Mouse (Mus musculus): ENCODE results near the gene Lrrc1. TPM values are rescaled to one million over a fixed set of nuclear protein-coding genes. Genes with fewer than 3 reads are reported as not detected.
A peak's percentile ranks its signal among the peaks of the same experiment; 100 is the strongest.

Gene Lrrc1
- polyA plus RNA-seq, 1 experiment from 2014 or later: 18.9 TPM

DNA sequence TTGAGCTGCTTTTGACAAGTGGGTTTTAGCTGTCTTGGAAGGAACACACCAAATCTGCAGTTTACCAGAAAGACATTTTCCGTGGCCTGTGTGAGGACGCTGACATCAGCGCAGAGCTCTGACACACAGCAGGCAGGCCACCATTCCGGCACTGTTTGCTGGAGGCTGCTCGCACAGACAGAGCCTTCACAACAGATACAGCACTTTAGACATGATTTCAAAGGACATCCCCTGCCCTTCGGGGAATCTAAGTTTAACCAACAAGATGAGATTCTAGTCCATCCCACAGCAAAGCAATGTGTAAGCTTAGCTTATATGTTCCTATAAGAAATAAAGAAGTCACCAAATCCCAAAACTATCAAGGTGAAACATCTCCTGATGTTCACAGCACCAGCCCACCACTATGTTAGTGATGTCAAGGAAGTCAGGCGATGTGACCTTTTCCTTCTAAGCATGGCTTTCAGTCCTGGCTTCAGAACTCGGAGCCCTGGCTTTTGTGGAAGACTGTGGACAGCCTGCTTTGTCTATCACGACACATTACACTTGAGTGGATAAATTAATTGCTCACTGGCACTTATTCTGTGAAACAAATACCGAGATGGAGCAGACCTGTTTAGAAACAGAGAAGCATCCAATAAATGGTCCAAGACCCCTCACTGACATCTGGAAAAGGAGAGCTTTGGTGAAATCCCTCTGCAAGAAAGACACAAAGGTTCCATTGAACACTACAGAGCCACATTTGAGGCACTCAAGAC lies 66.3 kb downstream of the Lrrc1 start:
- Histone ChIP-seq H3K9me3 (ENCODE audit: control insufficient read depth, low read length) (no peaks in the 10 kb centered on the region), H3K4me1 (ENCODE audit: control insufficient read depth in 2 of 2, insufficient read depth in 2 of 2, low read length in 2 of 2) (peaks cover 25 to 54% of the 10 kb centered on the region in 2 experiments)

DNA sequence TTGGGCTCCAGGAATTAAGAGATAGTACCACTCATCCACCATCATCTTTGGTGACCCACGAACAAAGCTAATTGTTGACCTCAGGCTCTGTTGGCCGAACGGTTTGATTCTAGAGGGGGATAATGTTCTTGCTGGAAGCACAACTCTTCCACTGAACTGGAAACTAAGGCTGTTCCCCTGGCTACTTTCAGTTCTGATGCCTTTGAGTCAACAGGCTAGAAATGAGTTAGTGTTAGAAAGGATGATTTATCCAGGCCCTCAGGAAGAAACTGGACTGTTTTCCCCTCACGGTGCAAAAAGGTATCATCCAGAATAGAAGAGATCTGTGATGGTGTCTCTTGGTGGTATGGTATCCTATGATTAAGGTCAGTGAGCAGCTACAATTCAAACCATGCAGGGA lies 70.1 kb downstream of the Lrrc1 start:
- no peaks in the 10 kb centered on the region for H3K27me3 ChIP-seq (ENCODE audit: control insufficient read depth, insufficient read depth, low read length)
- no peak overlapping the region for H3K4me3 ChIP-seq (ENCODE audit: control insufficient read depth in 1 of 2, insufficient read depth in 1 of 2, low read depth in 1 of 2, low read length in 2 of 2)
- ATAC-seq (ENCODE audit: insufficient number of reproducible peaks, insufficient read depth, low FRiP score, low read depth): no peak
- H3K4me1 ChIP-seq (ENCODE audit: control insufficient read depth in 2 of 2, insufficient read depth in 2 of 2, low read length in 2 of 2): peaks cover 19 to 44% of the 10 kb centered on the region in 2 experiments
- no peak overlapping the region for H3K9ac ChIP-seq (ENCODE audit: low read length)
- no peaks in the 10 kb centered on the region for H3K9me3 ChIP-seq (ENCODE audit: control insufficient read depth, low read length)
- no peak overlapping the region for H3K27ac ChIP-seq (replicated peaks in 1 of 2; ENCODE audit: control insufficient read depth in 1 of 2, insufficient read depth in 1 of 2, low read depth in 2 of 2, low read length in 2 of 2)
- H3K4me2 ChIP-seq (ENCODE audit: low read length): no peak overlapping the region
- H3K36me3 ChIP-seq (ENCODE audit: control insufficient read depth, insufficient read depth, low read length): 0 out of 2 replicates have a peak, but pooled peaks cover 4% of the 10 kb centered on the region
- WGBS: 88% methylated on average over 4 of the region's 4 CpGs

More for the DNA sequence above, 66.3 kb downstream of the Lrrc1 start:
- no peak for ATAC-seq (ENCODE audit: insufficient number of reproducible peaks, insufficient read depth, low FRiP score, low read depth)
- no peak overlapping the region for H3K9ac ChIP-seq (ENCODE audit: low read length)
- 43% methylated on average over 10 of the region's 10 CpGs for WGBS
- H3K36me3 ChIP-seq (ENCODE audit: control insufficient read depth, insufficient read depth, low read length): no peaks in the 10 kb centered on the region
- H3K4me2 ChIP-seq (ENCODE audit: low read length): no peak overlapping the region
- H3K27me3 ChIP-seq (ENCODE audit: control insufficient read depth, insufficient read depth, low read length): no peaks in the 10 kb centered on the region
- no peak overlapping the region for H3K27ac ChIP-seq (replicated peaks in 1 of 2; ENCODE audit: control insufficient read depth in 1 of 2, insufficient read depth in 1 of 2, low read depth in 2 of 2, low read length in 2 of 2)
- H3K4me3 ChIP-seq (ENCODE audit: control insufficient read depth in 1 of 2, insufficient read depth in 1 of 2, low read depth in 1 of 2, low read length in 2 of 2): no peak overlapping the region

DNA sequence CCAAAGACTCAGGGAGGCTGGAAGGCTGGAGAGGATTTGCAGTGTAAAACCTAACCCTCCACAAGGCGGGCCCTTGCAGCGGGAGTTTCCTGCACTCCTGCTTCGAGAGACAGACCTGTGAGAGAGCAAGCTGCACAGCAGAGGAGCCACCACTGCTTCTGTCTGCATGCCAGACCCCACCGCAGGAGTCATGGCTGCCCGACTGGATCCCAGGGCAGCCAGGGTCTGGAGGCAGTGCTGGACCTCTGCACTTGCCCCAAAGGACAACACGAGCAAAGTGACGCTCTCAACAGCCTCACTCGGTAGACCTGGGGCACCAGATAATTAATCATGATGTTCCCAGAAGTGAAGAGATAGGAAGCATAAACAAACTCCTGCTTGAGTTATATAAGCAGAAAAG lies 72.1 kb downstream of the Lrrc1 start:
- Histone ChIP-seq H3K4me3 (ENCODE audit: control insufficient read depth in 1 of 2, insufficient read depth in 1 of 2, low read depth in 1 of 2, low read length in 2 of 2) (no peak overlapping the region), H3K27me3 (ENCODE audit: control insufficient read depth, insufficient read depth, low read length) (no peaks in the 10 kb centered on the region), H3K4me2 (ENCODE audit: low read length) (no peak overlapping the region), H3K36me3 (ENCODE audit: control insufficient read depth, insufficient read depth, low read length) (peaks cover 14% of the 10 kb centered on the region), H3K27ac (replicated peaks in 1 of 2; ENCODE audit: control insufficient read depth in 1 of 2, insufficient read depth in 1 of 2, low read depth in 2 of 2, low read length in 2 of 2) (0 out of 4 replicates have a peak overlapping the region, but pooled peaks of 1 of the 2 experiments have one; percentile 11), H3K4me1 (ENCODE audit: control insufficient read depth in 2 of 2, insufficient read depth in 2 of 2, low read length in 2 of 2) (peaks cover 19 to 32% of the 10 kb centered on the region in 2 experiments), H3K9me3 (ENCODE audit: control insufficient read depth, low read length) (no peaks in the 10 kb centered on the region), H3K9ac (ENCODE audit: low read length) (no peak overlapping the region)
- no peak for ATAC-seq (ENCODE audit: insufficient number of reproducible peaks, insufficient read depth, low FRiP score, low read depth)
- 42% methylated on average over 8 of the region's 8 CpGs for WGBS

DNA sequence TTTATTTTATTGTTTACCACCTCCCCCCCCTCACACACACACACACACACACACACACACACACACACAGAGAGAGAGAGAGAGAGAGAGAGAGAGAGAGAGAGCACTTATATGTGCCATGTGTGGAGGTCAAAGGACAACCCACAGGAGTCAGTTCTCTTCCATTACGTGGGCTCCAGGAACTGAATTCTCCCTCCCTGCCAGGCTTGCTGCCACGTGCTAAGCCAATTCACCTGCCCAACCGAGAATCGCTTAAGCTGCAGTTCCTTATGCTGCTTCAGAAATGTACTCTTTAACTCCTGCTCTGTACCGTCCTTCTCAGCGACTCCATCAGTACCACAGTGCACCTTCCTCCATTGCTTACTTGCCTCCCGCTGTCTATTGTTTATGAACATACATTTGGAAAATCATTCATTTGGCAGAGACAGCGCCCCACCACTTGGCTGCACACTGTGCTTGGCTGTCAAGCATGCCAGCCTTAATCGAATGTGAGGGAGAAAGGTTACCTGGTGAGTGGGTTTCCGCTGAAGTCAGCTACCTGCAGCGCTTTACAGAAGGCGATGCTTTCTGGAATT lies 72.9 kb downstream of the Lrrc1 start:
- H3K4me3 ChIP-seq (ENCODE audit: control insufficient read depth in 1 of 2, insufficient read depth in 1 of 2, low read depth in 1 of 2, low read length in 2 of 2): no peak overlapping the region
- WGBS: 95% methylated on average over 12 of the region's 12 CpGs

DNA sequence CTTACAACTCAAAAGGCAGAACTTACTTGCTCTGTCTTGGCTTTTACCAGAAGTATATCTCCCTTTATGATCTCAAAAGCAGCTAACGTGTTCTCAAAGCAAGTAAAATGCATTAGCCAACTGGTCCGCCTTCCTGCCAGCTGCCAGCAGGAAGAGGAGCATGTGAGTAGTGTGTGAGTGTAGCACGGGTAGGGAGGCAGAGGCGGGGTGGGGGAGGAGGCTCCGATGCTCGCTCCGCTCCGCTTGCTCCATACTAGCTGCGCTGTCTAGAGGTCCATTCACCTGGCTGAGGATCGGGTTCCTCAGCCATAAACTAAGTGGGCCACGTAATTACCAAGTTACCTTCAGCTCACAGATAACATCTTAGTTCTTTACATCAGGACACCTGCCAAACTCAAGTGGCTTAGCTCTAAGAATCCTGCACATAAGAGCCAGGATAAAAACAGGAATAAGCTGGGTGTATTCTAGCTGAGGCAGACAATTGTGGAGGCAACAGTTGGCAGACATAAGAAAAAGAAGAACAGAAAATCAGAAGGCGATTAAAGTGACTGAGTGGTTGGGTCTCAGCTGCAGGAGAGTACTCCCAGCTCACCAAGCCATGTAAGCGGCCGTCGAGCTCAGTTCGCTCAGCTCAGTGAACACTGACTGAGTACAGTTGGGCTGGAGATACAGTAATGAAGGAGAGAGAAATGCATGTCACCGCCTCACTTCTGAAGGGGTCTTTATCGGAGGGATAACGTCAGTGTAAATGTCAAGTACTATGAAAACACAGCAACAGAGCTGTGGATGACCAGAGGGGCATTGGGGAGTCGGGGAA lies 74.7 kb downstream of the Lrrc1 start:
- H3K4me2 ChIP-seq (ENCODE audit: low read length): 0 out of 2 replicates have a peak overlapping the region, but pooled peaks have one; percentile 13
- no peaks in the 10 kb centered on the region for H3K9me3 ChIP-seq (ENCODE audit: control insufficient read depth, low read length)
- peak overlapping the region; percentile 9 to 21; a peak in 3 of 4 replicates for H3K27ac ChIP-seq (replicated peaks in 1 of 2; ENCODE audit: control insufficient read depth in 1 of 2, insufficient read depth in 1 of 2, low read depth in 2 of 2, low read length in 2 of 2)
- peaks cover 23% of the 10 kb centered on the region for H3K36me3 ChIP-seq (ENCODE audit: control insufficient read depth, insufficient read depth, low read length)
- H3K9ac ChIP-seq (ENCODE audit: low read length): peak overlapping the region; percentile 34
- peak; percentile 55; the same call in 1 of the 2 replicates for ATAC-seq (ENCODE audit: insufficient number of reproducible peaks, insufficient read depth, low FRiP score, low read depth)
- 49% methylated on average over 20 of the region's 20 CpGs for WGBS
- peaks cover 21 to 33% of the 10 kb centered on the region in 2 experiments for H3K4me1 ChIP-seq (ENCODE audit: control insufficient read depth in 2 of 2, insufficient read depth in 2 of 2, low read length in 2 of 2)
- no peak overlapping the region for H3K4me3 ChIP-seq (ENCODE audit: control insufficient read depth in 1 of 2, insufficient read depth in 1 of 2, low read depth in 1 of 2, low read length in 2 of 2)
- H3K27me3 ChIP-seq (ENCODE audit: control insufficient read depth, insufficient read depth, low read length): no peaks in the 10 kb centered on the region

More for the DNA sequence above, 72.9 kb downstream of the Lrrc1 start:
- H3K9ac ChIP-seq (ENCODE audit: low read length): no peak overlapping the region
- no peak for ATAC-seq (ENCODE audit: insufficient number of reproducible peaks, insufficient read depth, low FRiP score, low read depth)
- peaks cover 18% of the 10 kb centered on the region for H3K36me3 ChIP-seq (ENCODE audit: control insufficient read depth, insufficient read depth, low read length)
- H3K27ac ChIP-seq (replicated peaks in 1 of 2; ENCODE audit: control insufficient read depth in 1 of 2, insufficient read depth in 1 of 2, low read depth in 2 of 2, low read length in 2 of 2): no peak overlapping the region
- H3K9me3 ChIP-seq (ENCODE audit: control insufficient read depth, low read length): no peaks in the 10 kb centered on the region
- H3K4me2 ChIP-seq (ENCODE audit: low read length): no peak overlapping the region
- no peaks in the 10 kb centered on the region for H3K27me3 ChIP-seq (ENCODE audit: control insufficient read depth, insufficient read depth, low read length)
- peaks cover 13 to 24% of the 10 kb centered on the region in 2 experiments for H3K4me1 ChIP-seq (ENCODE audit: control insufficient read depth in 2 of 2, insufficient read depth in 2 of 2, low read length in 2 of 2)

DNA sequence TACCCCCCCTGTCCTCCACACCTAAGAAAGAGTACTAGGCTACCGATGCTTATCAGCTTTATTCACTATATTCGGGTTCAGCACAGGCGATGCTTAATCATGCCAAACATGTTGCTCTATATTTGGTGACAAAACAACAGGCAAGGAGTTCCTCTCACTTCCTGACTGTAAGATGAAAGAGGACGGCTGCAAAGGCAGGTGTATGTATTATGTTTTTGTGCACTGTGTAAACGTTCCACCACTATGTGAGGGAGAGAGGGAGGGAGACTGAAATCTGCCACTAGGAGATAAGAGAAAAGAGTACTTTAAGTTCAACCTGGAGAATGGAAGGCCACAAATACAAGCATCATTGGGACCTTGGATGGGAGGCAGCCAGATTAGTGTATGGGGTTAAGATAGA lies 77.7 kb downstream of the Lrrc1 start:
- Histone ChIP-seq H3K4me2 (ENCODE audit: low read length) (no peak overlapping the region), H3K27me3 (ENCODE audit: control insufficient read depth, insufficient read depth, low read length) (no peaks in the 10 kb centered on the region), H3K9ac (ENCODE audit: low read length) (no peak overlapping the region), H3K9me3 (ENCODE audit: control insufficient read depth, low read length) (no peaks in the 10 kb centered on the region), H3K4me3 (ENCODE audit: control insufficient read depth in 1 of 2, insufficient read depth in 1 of 2, low read depth in 1 of 2, low read length in 2 of 2) (no peak overlapping the region), H3K36me3 (ENCODE audit: control insufficient read depth, insufficient read depth, low read length) (peaks cover 22% of the 10 kb centered on the region), H3K27ac (replicated peaks in 1 of 2; ENCODE audit: control insufficient read depth in 1 of 2, insufficient read depth in 1 of 2, low read depth in 2 of 2, low read length in 2 of 2) (no peak overlapping the region), H3K4me1 (ENCODE audit: control insufficient read depth in 2 of 2, insufficient read depth in 2 of 2, low read length in 2 of 2) (peaks cover 33 to 41% of the 10 kb centered on the region in 2 experiments)
- no peak for ATAC-seq (ENCODE audit: insufficient number of reproducible peaks, insufficient read depth, low FRiP score, low read depth)
- WGBS: 42% methylated on average over 5 of the region's 5 CpGs

DNA sequence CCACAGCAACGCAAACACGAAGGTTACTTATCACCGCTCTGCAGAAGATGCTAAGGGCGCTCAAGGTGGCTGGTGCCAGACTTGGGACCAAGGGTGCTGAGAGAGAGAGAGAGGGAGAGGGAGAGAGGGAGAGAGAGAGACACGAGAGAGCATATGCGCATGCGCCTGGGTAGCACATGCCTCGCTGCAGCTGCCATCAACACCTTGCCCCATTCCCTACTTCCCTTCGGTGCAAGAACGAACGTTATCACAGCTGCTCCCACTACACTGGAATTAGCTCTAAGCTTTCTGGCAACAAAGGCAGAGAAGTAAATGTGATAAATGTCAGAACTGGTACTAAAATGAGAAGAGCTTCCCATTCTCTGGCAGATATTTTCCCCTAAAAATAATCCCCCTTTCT lies 79.3 kb downstream of the Lrrc1 start:
- H3K4me2 ChIP-seq (ENCODE audit: low read length): no peak overlapping the region
- H3K9me3 ChIP-seq (ENCODE audit: control insufficient read depth, low read length): no peaks in the 10 kb centered on the region
- peak overlapping the region; percentile 90 to 98 for H3K27ac ChIP-seq (replicated peaks in 1 of 2; ENCODE audit: control insufficient read depth in 1 of 2, insufficient read depth in 1 of 2, low read depth in 2 of 2, low read length in 2 of 2)
- WGBS: 19% methylated on average over 11 of the region's 11 CpGs
- no peak overlapping the region for H3K9ac ChIP-seq (ENCODE audit: low read length)
- ATAC-seq (ENCODE audit: insufficient number of reproducible peaks, insufficient read depth, low FRiP score, low read depth): no peak
- peaks cover 19% of the 10 kb centered on the region for H3K36me3 ChIP-seq (ENCODE audit: control insufficient read depth, insufficient read depth, low read length)
- H3K27me3 ChIP-seq (ENCODE audit: control insufficient read depth, insufficient read depth, low read length): no peaks in the 10 kb centered on the region
- H3K4me3 ChIP-seq (ENCODE audit: control insufficient read depth in 1 of 2, insufficient read depth in 1 of 2, low read depth in 1 of 2, low read length in 2 of 2): no peak overlapping the region
- peaks cover 35 to 48% of the 10 kb centered on the region in 2 experiments for H3K4me1 ChIP-seq (ENCODE audit: control insufficient read depth in 2 of 2, insufficient read depth in 2 of 2, low read length in 2 of 2)

Data from heart, embryonic 14.5 days (tissue).